Mouse (Mus musculus) megakaryocyte, embryonic 14.5 days (primary cell): Measurements from ENCODE around the gene Dis3l2. TPM values are rescaled to one million over a fixed set of nuclear protein-coding genes. Genes with fewer than 3 reads are reported as not detected.

ENCODE experiments used
- H3K27me3 ChIP-seq: replicated peaks from 2 replicates; pipeline ENCODE3; 2012; ENCODE audit warnings: inconsistent platforms
- H3K36me3 ChIP-seq: replicated peaks from 2 replicates; pipeline ENCODE3; 2012; ENCODE audit warnings: low read length, inconsistent platforms, mixed read lengths
- H3K4me1 ChIP-seq: 2 replicates; pipeline ENCODE4 v1.6.1; 2012; ENCODE audit warnings: inconsistent platforms
- H3K4me3 ChIP-seq: replicated peaks from 2 replicates; pipeline ENCODE3; 2012; ENCODE audit warnings: moderate library complexity, mild to moderate bottlenecking, inconsistent platforms
- H3K9me3 ChIP-seq: 2 replicates; pipeline ENCODE4 v1.6.1; 2012; ENCODE audit warnings: inconsistent platforms
- FLI1 ChIP-seq: IDR thresholded peaks from 2 replicates; pipeline ENCODE4 v1.6.1; 2012; ENCODE audit warnings: low read length, inconsistent platforms, mixed read lengths
- GATA1 ChIP-seq: IDR thresholded peaks from 3 replicates; pipeline ENCODE4 v1.6.1; 2012; ENCODE audit warnings: mixed read lengths, low read length, inconsistent platforms, borderline replicate concordance
- polyA plus RNA-seq: library from polyadenylated mRNA; stranded (reverse); fragments of >175 nt; gene quantifications from 2 replicates; pipeline ENCODE4 v1.2.3, GENCODE M21; 2012; ENCODE audit warnings: low replicate concordance; ENCODE audit not compliant: insufficient read depth

Dis3l2 gene
- polyA plus RNA-seq, 1 experiment: 7.1 TPM

DNA sequence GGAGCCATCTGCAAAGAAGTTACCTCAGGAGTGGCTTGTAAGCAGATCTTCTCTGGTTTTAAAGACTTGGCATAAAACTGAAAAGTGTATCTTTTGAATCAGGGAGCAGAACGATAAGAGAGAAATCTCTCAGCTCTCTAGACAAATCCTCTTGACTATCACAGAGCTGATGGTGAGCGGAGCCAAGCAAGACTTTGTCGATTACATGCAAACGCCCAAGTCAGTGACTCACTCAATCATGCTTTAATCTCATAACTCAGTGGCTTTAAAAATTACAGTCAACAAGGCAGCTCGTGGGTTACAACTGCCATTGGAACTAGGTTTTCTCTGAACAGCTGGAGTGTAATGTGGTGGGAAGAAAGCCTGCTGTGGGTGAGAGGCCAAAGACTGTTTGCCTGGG, 297.8 kb downstream of the Dis3l2 start:
- Histone ChIP-seq H3K9me3 (peaks cover 9% of the 10 kb centered on the region), H3K4me3 (no peak overlapping the region), H3K27me3 (no peaks in the 10 kb centered on the region), H3K4me1 (peaks cover 4% of the 10 kb centered on the region; the same call in 1 of the 2 replicates), H3K36me3 (peaks cover 12% of the 10 kb centered on the region)
- no peak for TF ChIP-seq GATA1

DNA sequence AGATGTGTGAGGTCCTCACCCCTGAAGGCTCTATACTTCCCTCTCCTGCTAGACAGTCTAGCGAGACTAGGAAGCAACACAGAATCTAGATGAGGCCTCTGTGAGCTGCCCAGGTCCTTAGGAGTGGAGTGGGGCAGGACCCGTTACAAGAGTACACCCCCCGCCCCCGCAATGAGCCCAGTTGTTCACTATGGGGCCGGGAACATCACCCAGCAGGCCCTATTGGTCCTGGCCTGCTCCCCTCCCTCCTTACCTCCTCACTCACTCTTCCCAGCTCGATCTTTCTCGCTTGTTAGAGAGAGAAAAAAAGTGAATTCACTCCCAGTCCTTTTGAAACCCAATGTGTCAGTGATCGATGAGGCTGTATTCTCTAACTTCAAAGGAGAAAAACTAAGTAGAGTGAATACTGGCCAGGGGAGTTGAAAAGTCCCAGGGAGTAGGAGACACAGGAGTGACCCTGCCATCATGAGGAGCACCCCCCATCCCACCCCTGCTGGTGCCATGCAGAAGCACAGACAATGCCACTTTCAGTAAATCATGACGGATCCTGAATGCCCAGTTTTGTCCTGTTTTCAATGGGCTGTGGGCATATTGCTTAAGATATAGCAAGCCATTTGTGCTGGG, 299.0 kb downstream of the Dis3l2 start:
- no peak overlapping the region for H3K4me3 ChIP-seq
- H3K36me3 ChIP-seq: peaks cover 6% of the 10 kb centered on the region
- peaks cover 4% of the 10 kb centered on the region; the same call in 1 of the 2 replicates for H3K4me1 ChIP-seq
- H3K27me3 ChIP-seq: no peaks in the 10 kb centered on the region
- TF ChIP-seq FLI1 (no peak), GATA1 (no peak)
- H3K9me3 ChIP-seq: peaks cover 9% of the 10 kb centered on the region

DNA sequence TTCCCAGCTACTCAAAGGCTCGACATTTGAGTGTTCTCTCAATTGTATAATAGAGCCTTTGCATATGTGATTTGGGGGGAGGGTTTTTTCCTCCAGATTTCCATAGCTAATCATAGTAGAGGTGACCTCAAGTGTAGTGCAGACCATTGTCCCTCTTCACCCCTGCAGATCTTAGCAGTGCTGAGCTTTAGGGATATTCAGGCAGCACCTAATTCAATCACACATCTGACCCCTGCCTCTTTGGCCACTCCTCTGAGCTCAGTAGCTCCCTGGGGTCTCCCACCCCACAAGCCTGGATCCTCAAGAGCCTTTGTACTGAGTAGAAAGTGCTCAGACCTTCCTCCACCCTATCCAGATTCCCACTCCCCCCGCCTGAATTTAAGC, 299.6 kb downstream of the Dis3l2 start:
- Histone ChIP-seq H3K36me3 (peaks cover 6% of the 10 kb centered on the region), H3K9me3 (peaks cover 9% of the 10 kb centered on the region), H3K27me3 (no peaks in the 10 kb centered on the region), H3K4me3 (no peak overlapping the region), H3K4me1 (no peaks in the 10 kb centered on the region)
- no peak for TF ChIP-seq FLI1
- no peak for TF ChIP-seq GATA1

DNA sequence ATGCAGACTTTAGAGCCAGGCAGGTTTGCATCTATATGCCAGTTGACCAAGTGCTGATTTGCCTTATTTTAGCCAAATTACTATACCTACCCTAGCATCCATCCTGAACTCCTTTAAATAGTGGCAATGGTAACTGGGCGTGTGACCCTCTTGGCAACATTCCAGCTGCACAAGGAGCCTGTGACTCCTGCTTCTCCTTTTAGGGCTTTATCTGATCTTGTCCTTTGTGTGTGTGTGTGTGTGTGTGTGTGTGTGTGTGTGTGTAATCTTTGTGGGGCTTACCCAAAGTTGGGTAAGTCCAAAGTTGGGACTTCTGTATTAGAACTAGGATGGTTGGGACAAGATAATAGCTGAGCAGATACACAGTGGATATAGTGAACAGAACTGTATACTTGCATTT, 302.8 kb downstream of the Dis3l2 start:
- no peak overlapping the region for H3K4me3 ChIP-seq
- H3K4me1 ChIP-seq: no peaks in the 10 kb centered on the region
- H3K36me3 ChIP-seq: peaks cover 6% of the 10 kb centered on the region
- no peaks in the 10 kb centered on the region for H3K27me3 ChIP-seq
- peaks cover 9% of the 10 kb centered on the region for H3K9me3 ChIP-seq
- TF ChIP-seq GATA1 (no peak), FLI1 (no peak)

DNA sequence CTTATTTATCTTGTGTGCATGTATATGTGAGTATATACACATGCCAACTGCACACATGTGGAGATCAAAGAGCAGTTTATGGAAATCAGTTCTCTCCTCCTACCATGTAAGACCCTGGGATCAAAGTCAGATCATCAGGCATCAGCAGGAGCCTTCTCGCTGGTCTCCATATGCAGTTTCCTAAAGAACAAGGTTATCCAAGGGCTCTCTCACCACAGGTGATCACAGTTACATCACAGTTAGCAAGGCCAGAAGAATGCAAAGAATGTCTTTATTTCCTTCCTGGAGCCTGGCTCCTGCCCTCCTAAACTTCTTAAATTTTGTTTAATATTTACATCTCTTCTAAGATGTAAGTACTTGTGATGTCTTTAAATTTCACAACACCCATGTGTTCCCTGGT, 304.6 kb downstream of the Dis3l2 start:
- Histone ChIP-seq H3K27me3 (no peaks in the 10 kb centered on the region), H3K4me3 (no peak overlapping the region), H3K4me1 (no peaks in the 10 kb centered on the region), H3K36me3 (peaks cover 6% of the 10 kb centered on the region), H3K9me3 (peaks cover 9% of the 10 kb centered on the region)
- TF ChIP-seq GATA1: no peak
- no peak for TF ChIP-seq FLI1

DNA sequence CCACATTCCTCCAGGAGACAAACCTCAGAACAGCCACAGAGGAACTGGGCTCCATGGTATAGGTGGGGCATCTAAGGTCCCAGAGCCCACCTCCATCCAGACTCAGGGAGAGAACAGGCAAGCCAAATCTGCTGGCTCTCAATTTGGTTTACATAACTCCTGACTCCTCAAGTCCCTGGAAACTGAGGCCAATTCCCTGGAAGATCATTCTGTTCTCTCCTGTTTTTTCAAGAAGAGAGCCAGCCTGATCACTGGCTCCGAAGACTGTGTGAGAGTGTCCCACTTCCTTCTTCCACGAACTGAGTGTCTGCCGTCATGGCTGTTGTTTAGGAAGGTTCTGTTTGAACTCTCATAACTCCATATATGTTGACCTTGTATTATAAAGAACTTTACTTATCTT, 305.5 kb downstream of the Dis3l2 start:
- Histone ChIP-seq H3K36me3 (peaks cover 6% of the 10 kb centered on the region), H3K4me1 (no peaks in the 10 kb centered on the region), H3K27me3 (no peaks in the 10 kb centered on the region), H3K9me3 (peaks cover 9% of the 10 kb centered on the region), H3K4me3 (no peak overlapping the region)
- TF ChIP-seq GATA1 (no peak), FLI1 (no peak)

DNA sequence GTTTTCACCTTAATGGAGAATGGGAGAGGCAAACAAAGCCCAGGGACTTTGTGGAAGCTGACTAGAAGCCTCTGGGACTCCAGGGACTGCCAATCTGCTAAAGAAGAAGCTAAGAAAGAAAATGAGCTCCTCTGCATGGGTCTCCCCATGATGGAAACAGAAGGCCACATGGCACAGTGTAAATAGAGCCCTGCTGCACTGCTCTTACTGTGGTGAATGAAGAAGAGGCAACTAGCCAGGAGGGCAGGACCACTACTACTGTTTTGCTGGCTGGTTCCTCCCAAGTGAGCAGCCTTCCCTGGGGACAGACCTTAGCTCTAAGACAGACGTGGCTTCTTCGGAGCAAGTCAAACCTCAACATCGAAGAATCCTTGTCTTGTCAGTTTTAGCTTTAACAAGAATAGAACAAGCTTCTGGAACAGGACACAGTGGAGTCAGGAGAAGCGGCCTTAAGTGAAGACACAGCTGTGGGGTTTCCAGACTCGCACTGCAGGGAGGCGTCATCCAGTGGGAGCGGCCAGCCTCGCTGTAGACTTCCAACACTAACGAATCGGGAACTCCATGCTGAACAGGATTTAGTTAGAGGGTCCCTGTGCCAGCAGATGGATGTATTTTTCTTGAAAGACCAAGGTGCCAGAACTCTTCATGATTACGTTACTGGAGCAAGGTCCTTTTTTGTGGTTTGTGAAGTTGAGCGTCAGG, 307.2 kb downstream of the Dis3l2 start:
- H3K9me3 ChIP-seq: no peaks in the 10 kb centered on the region; the same call in 1 of the 2 replicates
- no peak overlapping the region for H3K4me3 ChIP-seq
- no peaks in the 10 kb centered on the region for H3K36me3 ChIP-seq
- no peaks in the 10 kb centered on the region for H3K27me3 ChIP-seq
- H3K4me1 ChIP-seq: no peaks in the 10 kb centered on the region
- TF ChIP-seq GATA1: no peak
- no peak for TF ChIP-seq FLI1

DNA sequence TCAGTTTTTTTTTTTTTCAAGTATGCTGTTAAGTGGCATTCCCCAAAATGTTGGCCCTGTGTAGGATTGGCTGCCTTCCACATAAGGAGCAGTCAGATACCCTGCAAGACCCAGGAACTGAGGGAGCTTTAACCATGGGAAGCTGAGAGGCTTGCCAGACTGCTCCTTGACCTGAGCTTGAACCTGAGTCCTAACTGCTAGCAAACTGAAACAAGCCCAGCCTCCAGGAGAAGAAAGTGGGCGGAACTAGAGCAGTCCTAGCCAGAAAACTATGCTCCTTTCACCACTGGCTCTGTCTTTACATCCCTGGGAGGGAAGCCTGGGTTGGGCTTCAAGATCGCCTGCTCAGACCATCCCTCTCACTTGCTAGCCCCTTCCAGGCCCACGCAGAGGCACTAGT, 308.1 kb downstream of the Dis3l2 start:
- TF ChIP-seq GATA1: no peak
- no peak for TF ChIP-seq FLI1
- Histone ChIP-seq H3K27me3 (no peaks in the 10 kb centered on the region), H3K9me3 (no peaks in the 10 kb centered on the region), H3K4me1 (no peaks in the 10 kb centered on the region), H3K36me3 (no peaks in the 10 kb centered on the region), H3K4me3 (no peak overlapping the region)

DNA sequence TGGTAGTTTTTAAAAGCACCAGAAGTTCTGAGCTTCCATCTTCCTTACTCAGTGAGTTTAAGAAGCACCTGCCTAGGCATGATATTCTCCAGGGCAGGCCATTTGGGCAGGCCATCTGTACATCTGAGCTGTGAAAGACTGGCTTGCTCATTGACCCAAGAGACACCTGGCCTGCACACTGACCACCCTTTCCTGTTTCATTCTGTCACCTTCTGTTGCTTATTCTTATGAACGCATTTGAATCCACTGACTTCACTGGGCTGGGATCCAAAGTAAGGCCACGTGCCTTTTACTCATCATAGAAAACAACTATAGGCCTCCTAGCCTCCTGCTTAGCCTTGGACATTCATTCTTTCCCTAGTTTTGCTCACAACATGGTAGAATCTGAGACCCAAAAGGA, 309.0 kb downstream of the Dis3l2 start:
- Histone ChIP-seq H3K36me3 (no peaks in the 10 kb centered on the region), H3K9me3 (no peaks in the 10 kb centered on the region), H3K27me3 (no peaks in the 10 kb centered on the region), H3K4me1 (no peaks in the 10 kb centered on the region), H3K4me3 (no peak overlapping the region)
- TF ChIP-seq FLI1 (no peak), GATA1 (no peak)

DNA sequence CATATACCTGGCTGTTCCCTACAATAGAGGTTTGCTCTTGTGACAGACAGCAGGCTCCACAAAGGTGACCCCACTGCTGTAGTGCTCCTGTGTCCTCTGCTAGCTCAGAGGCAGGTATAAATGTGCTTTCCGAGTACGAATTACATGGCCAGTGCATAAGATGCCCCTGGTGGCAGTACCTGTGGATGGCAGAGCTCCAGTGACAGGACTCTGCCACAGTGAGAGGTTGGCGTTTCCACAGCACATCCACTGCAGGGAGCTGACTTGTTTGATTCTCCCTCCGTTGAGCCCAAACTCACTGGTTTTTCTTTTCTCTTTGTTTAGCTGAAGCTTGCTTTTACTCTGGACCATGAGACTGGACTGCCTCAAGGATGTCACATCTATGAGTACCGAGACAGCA, 317.1 kb downstream of the Dis3l2 start:
- Histone ChIP-seq H3K9me3 (no peaks in the 10 kb centered on the region), H3K36me3 (peaks cover 35% of the 10 kb centered on the region), H3K4me3 (no peak overlapping the region), H3K27me3 (peaks cover 4% of the 10 kb centered on the region), H3K4me1 (peaks cover 8% of the 10 kb centered on the region)
- TF ChIP-seq GATA1: no peak
- no peak for TF ChIP-seq FLI1
